Mouse (Mus musculus) small intestine, adult 2 months (tissue): Measurements from ENCODE around the gene Kcna2. TPM values are rescaled to one million over a fixed set of nuclear protein-coding genes. Genes with fewer than 3 reads are reported as not detected.

Source experiments
- H3K27ac ChIP-seq: fragments of 200-500 bp; 2 replicates; pipeline ENCODE4 v1.5.1; 2012; ENCODE audit warnings: low read depth, low read length, control low read depth, inconsistent platforms; ENCODE audit not compliant: insufficient read depth
- H3K27me3 ChIP-seq: fragments of 200-500 bp; 2 replicates; pipeline ENCODE4 v1.6.1; 2012; ENCODE audit warnings: mild to moderate bottlenecking, moderate library complexity, low read length, inconsistent platforms; ENCODE audit not compliant: control insufficient read depth, insufficient read depth
- H3K36me3 ChIP-seq: fragments of 200-500 bp; 2 replicates; pipeline ENCODE4 v1.6.1; 2012; ENCODE audit warnings: mild to moderate bottlenecking, low read length, control low read depth, inconsistent platforms; ENCODE audit not compliant: control insufficient read depth, insufficient read depth
- H3K4me1 ChIP-seq: fragments of 200-500 bp; 2 replicates; pipeline ENCODE4 v1.6.1; 2012; ENCODE audit warnings: low read length, inconsistent platforms, mixed read lengths; ENCODE audit not compliant: control insufficient read depth, insufficient read depth, insufficient read length
- H3K4me3 ChIP-seq: fragments of 200-500 bp; 2 replicates; pipeline ENCODE4 v1.5.1; 2012; ENCODE audit warnings: low read depth, mild to moderate bottlenecking, control low read depth, inconsistent platforms, low read length, moderate library complexity
- CTCF ChIP-seq: fragments of 200-500 bp; IDR thresholded peaks from 2 replicates; pipeline ENCODE4 v1.5.1; 2012; ENCODE audit warnings: low read depth, mild to moderate bottlenecking, control low read depth, inconsistent platforms, low read length, moderate library complexity, mixed read lengths; ENCODE audit not compliant: insufficient replicate concordance, insufficient read length; ENCODE audit errors: extremely low read depth
- POLR2A ChIP-seq: fragments of 200-500 bp; IDR thresholded peaks from 2 replicates; pipeline ENCODE4 v1.6.1; 2012; ENCODE audit warnings: low read depth, mild to moderate bottlenecking, control low read depth, inconsistent platforms, low read length, moderate library complexity
- WGBS: fragments of 180-500 bp; shearing (Covaris S2); methylation state at CpG from one replicate; pipeline ENCODE4 v1.1.7; 2018; 5-methylcytosine and 5-hydroxymethylcytosine counted together
- polyA plus RNA-seq: library from polyadenylated mRNA; depleted of rRNA; stranded (reverse); fragments of >200 nt; gene quantifications from 2 replicates; pipeline ENCODE4 v1.2.3, GENCODE M21; 2012

Gene Kcna2
- polyA plus RNA-seq, 1 experiment: 0.48 TPM

- Histone ChIP-seq H3K36me3 (no peaks in the 10 kb centered on the region), H3K27me3 (no peaks in the 10 kb centered on the region), H3K4me3 (no peak overlapping the region), H3K27ac (no peak overlapping the region), H3K4me1 (no peaks in the 10 kb centered on the region)
- TF ChIP-seq CTCF (no peak), POLR2A (no peak)
- WGBS: 83% methylated on average over 3 of the region's 3 CpGs
Measured at GRCm38 (mm10) chr3:107088820-107089219, 12.1 kb upstream of the Kcna2 start.

GRCm38 (mm10) chr3:107089475-107089874 is 11.5 kb upstream of the Kcna2 start:
- TF ChIP-seq CTCF (no peak), POLR2A (no peak)
- 47% methylated on average over 3 of the region's 3 CpGs for WGBS

GRCm38 (mm10) chr3:107090001-107090400 is 10.9 kb upstream of the Kcna2 start:
- peak overlapping the region; percentile 68; the same call in 1 of the 2 replicates for H3K27ac ChIP-seq
- H3K4me3 ChIP-seq: no peak overlapping the region

More at GRCm38 (mm10) chr3:107089475-107089874, 11.5 kb upstream of the Kcna2 start:
- no peak overlapping the region for H3K4me3 ChIP-seq
- no peaks in the 10 kb centered on the region for H3K27me3 ChIP-seq
- peak overlapping the region; percentile 8; the same call in 1 of the 2 replicates for H3K27ac ChIP-seq
- no peaks in the 10 kb centered on the region for H3K4me1 ChIP-seq
- no peaks in the 10 kb centered on the region for H3K36me3 ChIP-seq

GRCm38 (mm10) chr3:107090403-107091150 is 10.4 kb upstream of the Kcna2 start:
- 59% methylated on average over 11 of the region's 11 CpGs for WGBS
- H3K27ac ChIP-seq: peak overlapping the region; percentile 68; the same call in 1 of the 2 replicates
- no peak for TF ChIP-seq POLR2A
- no peak for TF ChIP-seq CTCF
- H3K4me1 ChIP-seq: no peaks in the 10 kb centered on the region
- no peaks in the 10 kb centered on the region for H3K36me3 ChIP-seq
- H3K27me3 ChIP-seq: no peaks in the 10 kb centered on the region
- no peak overlapping the region for H3K4me3 ChIP-seq

More at GRCm38 (mm10) chr3:107090001-107090400, 10.9 kb upstream of the Kcna2 start:
- 61% methylated on average over 7 of the region's 7 CpGs for WGBS
- Histone ChIP-seq H3K36me3 (no peaks in the 10 kb centered on the region), H3K4me1 (no peaks in the 10 kb centered on the region), H3K27me3 (no peaks in the 10 kb centered on the region)
- no peak for TF ChIP-seq CTCF
- no peak for TF ChIP-seq POLR2A

GRCm38 (mm10) chr3:107094028-107094427 is 6.9 kb upstream of the Kcna2 start:
- Histone ChIP-seq H3K27ac (no peak overlapping the region), H3K27me3 (no peaks in the 10 kb centered on the region), H3K4me1 (no peaks in the 10 kb centered on the region), H3K4me3 (no peak overlapping the region), H3K36me3 (no peaks in the 10 kb centered on the region)
- TF ChIP-seq POLR2A (no peak), CTCF (peak; percentile 55; the same call in 1 of the 2 replicates)
- WGBS: under 1% methylated on average over 4 of the region's 4 CpGs

- no peaks in the 10 kb centered on the region for H3K36me3 ChIP-seq
- 58% methylated on average over 3 of the region's 3 CpGs for WGBS
- peaks cover 15% of the 10 kb centered on the region for H3K27me3 ChIP-seq
- no peaks in the 10 kb centered on the region for H3K4me1 ChIP-seq
- TF ChIP-seq POLR2A: no peak
- no peak for TF ChIP-seq CTCF
- no peak overlapping the region for H3K27ac ChIP-seq
- no peak overlapping the region for H3K4me3 ChIP-seq
Measured at GRCm38 (mm10) chr3:107096269-107096731, 4.6 kb upstream of the Kcna2 start.

- Histone ChIP-seq H3K36me3 (no peaks in the 10 kb centered on the region), H3K27ac (no peak overlapping the region), H3K27me3 (peaks cover 29% of the 10 kb centered on the region), H3K4me1 (no peaks in the 10 kb centered on the region), H3K4me3 (no peak overlapping the region)
- TF ChIP-seq CTCF (no peak), POLR2A (no peak)
- WGBS: 46% methylated on average over 2 of the region's 2 CpGs
Measured at GRCm38 (mm10) chr3:107099866-107100265, 1.1 kb upstream of the Kcna2 start.
